Mouse (Mus musculus) C2C12 (cell line): ENCODE data around the gene Zfp964.

ENCODE experiments used
- CEBPB ChIP-seq: IDR thresholded peaks from one replicate; pipeline ENCODE4 v1.6.1; 2011; ENCODE audit warnings: low read depth, mild to moderate bottlenecking, control low read depth, moderate library complexity
- CTCF ChIP-seq: IDR thresholded peaks from one replicate; pipeline ENCODE4 v1.5.1; 2011; ENCODE audit not compliant: control insufficient read depth, insufficient read depth, insufficient read length
- MAX ChIP-seq: IDR thresholded peaks from one replicate; pipeline ENCODE4 v1.6.1; 2011; ENCODE audit warnings: mild to moderate bottlenecking, control low read depth

DNA sequence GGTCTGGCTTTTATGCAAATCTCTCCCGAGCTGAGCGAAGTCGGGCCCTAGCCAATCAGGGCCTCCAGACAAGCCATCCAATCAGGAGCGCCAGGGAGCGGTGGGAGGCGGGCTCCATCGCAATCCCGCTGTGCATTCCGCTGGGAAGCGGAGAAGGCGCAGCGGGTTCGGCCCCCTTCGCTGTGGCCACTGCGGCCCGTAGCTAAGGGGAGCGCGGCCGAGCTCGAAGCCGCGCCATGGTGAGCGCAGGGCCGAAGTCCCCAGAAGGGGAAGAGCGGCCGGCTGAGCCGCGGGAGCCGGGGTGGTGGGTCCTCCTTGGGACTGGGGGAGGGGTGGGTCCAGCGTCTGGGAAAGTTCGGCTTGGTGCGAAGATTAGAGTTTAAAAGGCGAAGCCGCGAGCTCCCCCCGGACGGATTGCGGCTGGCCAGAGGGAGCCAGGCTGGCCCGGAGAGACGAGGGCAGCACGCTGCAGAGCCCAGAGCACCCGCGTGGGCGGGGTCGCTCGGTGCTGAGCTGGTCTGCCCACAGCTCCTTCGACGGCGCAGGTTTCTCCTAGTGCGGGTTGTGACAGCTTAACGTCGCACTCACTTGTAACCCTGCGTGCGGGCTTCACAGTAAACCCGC, at the start of gene Zfp964:
- no peak for TF ChIP-seq CEBPB
- TF ChIP-seq CTCF: no peak
- TF ChIP-seq MAX: peak; percentile 53
